Mouse (Mus musculus) myocyte (in vitro differentiated cells): Measurements from ENCODE around the gene Nr2f1. TPM values are rescaled to one million over a fixed set of nuclear protein-coding genes. Genes with fewer than 3 reads are reported as not detected.

Experiments
- H3K27me3 ChIP-seq: one replicate; pipeline ENCODE4 v1.6.1; 2011; ENCODE audit not compliant: control insufficient read depth, insufficient read depth, insufficient read length
- H3K36me3 ChIP-seq: one replicate; pipeline ENCODE4 v1.6.1; 2011; ENCODE audit not compliant: control insufficient read depth, insufficient read depth
- H3K4me2 ChIP-seq: one replicate; pipeline ENCODE4 v1.6.1; 2011; ENCODE audit warnings: low read depth, control low read depth
- H3K4me3 ChIP-seq: one replicate; pipeline ENCODE4 v1.5.1; 2011; ENCODE audit warnings: mild to moderate bottlenecking, control low read depth, moderate library complexity
- H3K79me2 ChIP-seq: one replicate; pipeline ENCODE4 v1.6.1; 2011; ENCODE audit not compliant: control insufficient read depth, insufficient read depth
- H3ac ChIP-seq: one replicate; pipeline ENCODE4 v1.6.1; 2011; ENCODE audit not compliant: control insufficient read depth, insufficient read length
- CEBPB ChIP-seq: IDR thresholded peaks from 2 replicates; pipeline ENCODE4 v1.6.1; 2011; ENCODE audit warnings: mild to moderate bottlenecking, moderate library complexity; ENCODE audit not compliant: poor library complexity, insufficient read depth, severe bottlenecking
- E2F4 ChIP-seq: IDR thresholded peaks from one replicate; pipeline ENCODE4 v1.6.1; 2011; ENCODE audit warnings: mild to moderate bottlenecking, control low read depth, moderate library complexity; ENCODE audit not compliant: insufficient read depth
- MAX ChIP-seq: IDR thresholded peaks from one replicate; pipeline ENCODE4 v1.6.1; 2011; ENCODE audit warnings: low read depth, mild to moderate bottlenecking, control low read depth
- MYOD1 ChIP-seq, 3 experiments: IDR thresholded peaks; one replicate each; pipeline ENCODE4 v1.6.1; 2011; ENCODE audit warnings: control low read depth in 2 of 3, low read depth in 2 of 3, mild to moderate bottlenecking in 2 of 3, moderate library complexity in 1 of 3; ENCODE audit not compliant: insufficient read length in 2 of 3, control insufficient read depth in 1 of 3
- MYOG ChIP-seq, 3 experiments: IDR thresholded peaks; one replicate each; pipeline ENCODE4 v1.6.1; 2011; ENCODE audit warnings: control low read depth in 2 of 3, low read depth in 2 of 3, mild to moderate bottlenecking in 2 of 3; ENCODE audit not compliant: insufficient read length in 2 of 3, control insufficient read depth in 1 of 3, insufficient read depth in 1 of 3
- POLR2A ChIP-seq: IDR thresholded peaks from one replicate; pipeline ENCODE4 v1.6.1; 2011; ENCODE audit warnings: low read depth, mild to moderate bottlenecking, control low read depth, moderate library complexity; ENCODE audit not compliant: insufficient read length
- POLR2AphosphoS2 ChIP-seq: IDR thresholded peaks from one replicate; pipeline ENCODE4 v1.6.1; 2011; ENCODE audit warnings: low read depth, control low read depth; ENCODE audit not compliant: insufficient read length
- REST ChIP-seq: IDR thresholded peaks from one replicate; pipeline ENCODE4 v1.6.1; 2011; ENCODE audit warnings: mild to moderate bottlenecking, control low read depth, moderate library complexity; ENCODE audit not compliant: insufficient read depth, insufficient read length
- SRF ChIP-seq: IDR thresholded peaks from one replicate; pipeline ENCODE4 v1.6.1; 2011; ENCODE audit warnings: low read depth; ENCODE audit not compliant: control insufficient read depth, insufficient read length
- TCF12 ChIP-seq: IDR thresholded peaks from one replicate; pipeline ENCODE4 v1.6.1; 2011; ENCODE audit warnings: mild to moderate bottlenecking, control low read depth; ENCODE audit not compliant: poor library complexity, insufficient read depth, severe bottlenecking
- TCF3 ChIP-seq: IDR thresholded peaks from one replicate; pipeline ENCODE4 v1.6.1; 2011; ENCODE audit warnings: low read depth, control low read depth; ENCODE audit not compliant: insufficient read length
- USF1 ChIP-seq: IDR thresholded peaks from one replicate; pipeline ENCODE4 v1.6.1; 2011; ENCODE audit warnings: low read depth, mild to moderate bottlenecking, control low read depth, moderate library complexity
- polyA plus RNA-seq: library from polyadenylated mRNA; unstranded; fragments of >200 nt; fragmentation: generic; extraction: Trizol; gene quantifications from one replicate; pipeline ENCODE4 v1.2.1, GENCODE M21; 2012; ENCODE audit warnings: missing spikeins

The Nr2f1 gene
- polyA plus RNA-seq, 1 experiment = 5.8 TPM

GRCm38 (mm10) chr13:78183004-78183403 is 16.6 kb downstream of the Nr2f1 start:
- Histone ChIP-seq H3K4me3 (no peak overlapping the region), H3K4me2 (no peak overlapping the region), H3ac (no peak overlapping the region), H3K79me2 (no peaks in the 10 kb centered on the region), H3K27me3 (no peaks in the 10 kb centered on the region), H3K36me3 (no peaks in the 10 kb centered on the region)
- TF ChIP-seq CEBPB = no peak

GRCm38 (mm10) chr13:78181930-78182558 is 17.5 kb downstream of the Nr2f1 start:
- H3ac ChIP-seq = no peak overlapping the region
- TF ChIP-seq TCF12 = no peak
- H3K79me2 ChIP-seq = no peaks in the 10 kb centered on the region
- H3K27me3 ChIP-seq = no peaks in the 10 kb centered on the region
- H3K4me3 ChIP-seq = no peak overlapping the region
- H3K4me2 ChIP-seq = no peak overlapping the region
- H3K36me3 ChIP-seq = no peaks in the 10 kb centered on the region

- TF ChIP-seq USF1 = no peak
- TF ChIP-seq MAX = no peak
- no peak for TF ChIP-seq CEBPB
- TF ChIP-seq POLR2AphosphoS2 = no peak
- TF ChIP-seq POLR2A = no peak
- TF ChIP-seq TCF3 = no peak
- no peak for TF ChIP-seq MYOG (IDR thresholded peaks at IDR 0.05; ENCODE audit: control insufficient read depth in 1 of 3, insufficient read depth in 1 of 3, insufficient read length in 2 of 3, low read depth in 2 of 3)
- TF ChIP-seq REST = no peak
- no peak for TF ChIP-seq MYOD1 (IDR thresholded peaks at IDR 0.05; ENCODE audit: control insufficient read depth in 1 of 3, insufficient read length in 2 of 3, low read depth in 2 of 3)
- no peak for TF ChIP-seq TCF12
- no peak for TF ChIP-seq E2F4
- no peak for TF ChIP-seq SRF
- H3K27me3 ChIP-seq = no peaks in the 10 kb centered on the region
- no peak overlapping the region for H3K4me3 ChIP-seq
- H3K4me2 ChIP-seq = no peak overlapping the region
- H3K36me3 ChIP-seq = no peaks in the 10 kb centered on the region
- no peak overlapping the region for H3ac ChIP-seq
- H3K79me2 ChIP-seq = no peaks in the 10 kb centered on the region
Measured at GRCm38 (mm10) chr13:78181071-78181929, 18.3 kb downstream of the Nr2f1 start.

- no peaks in the 10 kb centered on the region for H3K36me3 ChIP-seq
- no peaks in the 10 kb centered on the region for H3K79me2 ChIP-seq
- no peak overlapping the region for H3K4me3 ChIP-seq
- H3K27me3 ChIP-seq = no peaks in the 10 kb centered on the region
- no peak overlapping the region for H3K4me2 ChIP-seq
- TF ChIP-seq E2F4 = no peak
- H3ac ChIP-seq = no peak overlapping the region
Measured at GRCm38 (mm10) chr13:78180261-78180660, 19.3 kb downstream of the Nr2f1 start.

- H3K27me3 ChIP-seq = no peaks in the 10 kb centered on the region
- no peak overlapping the region for H3K4me3 ChIP-seq
- no peak for TF ChIP-seq CEBPB
- TF ChIP-seq TCF12 = no peak
- TF ChIP-seq SRF = no peak
- no peak for TF ChIP-seq TCF3
- TF ChIP-seq REST = no peak
- no peak for TF ChIP-seq MAX
- no peak for TF ChIP-seq USF1
- no peak for TF ChIP-seq E2F4
- no peak for TF ChIP-seq POLR2A
- TF ChIP-seq MYOG (IDR thresholded peaks at IDR 0.05; ENCODE audit: control insufficient read depth in 1 of 3, insufficient read depth in 1 of 3, insufficient read length in 2 of 3, low read depth in 2 of 3) = no peak
- TF ChIP-seq MYOD1 (IDR thresholded peaks at IDR 0.05; ENCODE audit: control insufficient read depth in 1 of 3, insufficient read length in 2 of 3, low read depth in 2 of 3) = no peak
- TF ChIP-seq POLR2AphosphoS2 = no peak
- H3ac ChIP-seq = no peak overlapping the region
- H3K4me2 ChIP-seq = no peak overlapping the region
- H3K79me2 ChIP-seq = no peaks in the 10 kb centered on the region
- no peaks in the 10 kb centered on the region for H3K36me3 ChIP-seq
Measured at GRCm38 (mm10) chr13:78179312-78180097, 20.1 kb downstream of the Nr2f1 start.
